Mouse (Mus musculus) liver, adult 2 months (tissue): Measurements from ENCODE around the gene Gzmk. TPM values are rescaled to one million over a fixed set of nuclear protein-coding genes. Genes with fewer than 3 reads are reported as not detected.

Experiments
- DNase-seq: peaks from one replicate; pipeline ENCODE4 v3.0.0-alpha.2; 2011; ENCODE audit warnings: low read depth, low spot score; ENCODE audit errors: extremely low read depth
- H3K27ac ChIP-seq: fragments of 200-500 bp; replicated peaks from 2 replicates; pipeline ENCODE4 v1.5.1; 2012; ENCODE audit warnings: low read depth, mild to moderate bottlenecking, control low read depth, inconsistent platforms, low read length; ENCODE audit not compliant: insufficient read depth
- H3K27me3 ChIP-seq: fragments of 200-500 bp; 2 replicates; pipeline ENCODE4 v1.6.1; 2012; ENCODE audit warnings: mild to moderate bottlenecking, moderate library complexity, low read length, inconsistent platforms; ENCODE audit not compliant: control insufficient read depth, insufficient read depth
- H3K36me3 ChIP-seq: fragments of 200-500 bp; 2 replicates; pipeline ENCODE4 v1.6.1; 2012; ENCODE audit warnings: low read length, inconsistent platforms; ENCODE audit not compliant: control insufficient read depth, insufficient read depth
- H3K4me1 ChIP-seq: fragments of 200-500 bp; 2 replicates; pipeline ENCODE4 v1.6.1; 2011; ENCODE audit warnings: low read length; ENCODE audit not compliant: control insufficient read depth, insufficient read depth
- H3K4me3 ChIP-seq: fragments of 200-500 bp; 2 replicates; pipeline ENCODE4 v1.5.1; 2011; ENCODE audit warnings: low read depth, mild to moderate bottlenecking, control low read depth, low read length, moderate library complexity; ENCODE audit not compliant: insufficient read depth
- H3K79me2 ChIP-seq: fragments of 200-500 bp; 2 replicates; pipeline ENCODE4 v1.6.1; 2012; ENCODE audit warnings: inconsistent platforms, mild to moderate bottlenecking, low read length, moderate library complexity; ENCODE audit not compliant: control insufficient read depth, insufficient read depth
- H3K9ac ChIP-seq: fragments of 200-500 bp; 2 replicates; pipeline ENCODE4 v1.6.1; 2012; ENCODE audit warnings: low read depth, mild to moderate bottlenecking, control low read depth, inconsistent platforms, low read length
- CTCF ChIP-seq: fragments of 200-500 bp; IDR thresholded peaks from 2 replicates; pipeline ENCODE4 v1.5.1; 2011; ENCODE audit warnings: low read depth, low read length, control low read depth
- POLR2A ChIP-seq: fragments of 200-500 bp; IDR thresholded peaks from 2 replicates; pipeline ENCODE4 v1.6.1; 2011; ENCODE audit warnings: low read length, control low read depth; ENCODE audit not compliant: insufficient read depth; ENCODE audit errors: extremely low read depth
- WGBS: fragments of 180-500 bp; shearing (Covaris S2); methylation state at CpG from one replicate; pipeline ENCODE4 v1.1.7; 2018; 5-methylcytosine and 5-hydroxymethylcytosine counted together
- polyA plus RNA-seq: library from polyadenylated mRNA; depleted of rRNA; stranded (reverse); fragments of >200 nt; gene quantifications from 2 replicates; pipeline ENCODE4 v1.2.3, GENCODE M21; 2012
- total RNA-seq: library from RNA; depleted of rRNA; stranded (reverse); fragments of >200 nt; gene quantifications from 2 replicates; pipeline ENCODE4 v1.2.3, GENCODE M21; 2014

The Gzmk gene
- total and polyA plus RNA-seq, 2 experiments = not detected

DNA sequence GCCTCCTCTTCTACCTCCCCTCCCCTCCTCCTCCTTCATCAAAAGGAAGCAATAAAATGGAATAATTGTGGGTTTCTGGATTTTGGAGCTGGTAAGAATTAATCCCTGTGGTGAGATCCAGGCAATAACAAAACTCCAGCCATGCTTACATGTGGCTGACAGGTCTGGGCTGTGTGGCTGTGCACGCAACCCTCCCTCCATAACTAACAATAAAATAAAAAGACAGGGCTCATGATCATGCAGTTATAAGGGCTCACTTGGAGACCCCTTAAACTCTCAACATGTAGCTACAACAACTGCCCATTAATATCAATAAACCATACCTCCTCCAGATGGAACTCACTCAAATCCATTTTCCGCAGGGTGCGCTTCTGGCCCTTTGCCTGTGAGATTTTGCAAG is 11.8 kb downstream of the Gzmk start:
- 98% methylated on average over 3 of the region's 3 CpGs for WGBS
- no peak overlapping the region for H3K4me3 ChIP-seq

DNA sequence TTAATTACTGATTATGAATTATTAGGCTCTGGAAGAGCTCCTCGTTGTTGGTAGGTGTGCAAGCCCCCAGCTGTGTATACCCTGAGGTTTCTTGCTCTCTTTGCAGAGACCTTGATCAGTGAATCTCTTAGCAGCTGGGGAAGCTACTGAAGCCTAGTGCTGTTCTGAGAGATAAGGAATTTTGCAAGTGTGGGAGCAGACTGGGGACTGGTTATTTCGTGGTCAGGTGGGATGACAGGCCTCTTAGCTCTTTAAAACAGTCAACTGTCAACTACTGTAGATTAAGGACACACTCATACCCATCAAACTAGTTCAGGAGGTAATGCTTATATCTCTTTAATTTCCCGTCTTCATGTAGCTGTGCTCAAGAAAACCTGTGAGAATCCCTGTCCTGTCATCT is 13.3 kb downstream of the Gzmk start:
- Histone ChIP-seq H3K27me3 (no peaks in the 10 kb centered on the region), H3K79me2 (no peaks in the 10 kb centered on the region), H3K9ac (no peak overlapping the region), H3K4me3 (no peak overlapping the region), H3K27ac (no peak overlapping the region), H3K4me1 (no peaks in the 10 kb centered on the region), H3K36me3 (no peaks in the 10 kb centered on the region)
- TF ChIP-seq POLR2A (no peak), CTCF (no peak)
- no peak for DNase-seq
- 60% methylated on average over 3 of the region's 3 CpGs for WGBS

More for the DNA sequence above, 11.8 kb downstream of the Gzmk start:
- H3K79me2 ChIP-seq = no peaks in the 10 kb centered on the region
- no peak for DNase-seq
- TF ChIP-seq CTCF (no peak), POLR2A (no peak)
- no peaks in the 10 kb centered on the region for H3K36me3 ChIP-seq
- no peak overlapping the region for H3K27ac ChIP-seq
- no peak overlapping the region for H3K9ac ChIP-seq
- H3K4me1 ChIP-seq = no peaks in the 10 kb centered on the region
- no peaks in the 10 kb centered on the region for H3K27me3 ChIP-seq

DNA sequence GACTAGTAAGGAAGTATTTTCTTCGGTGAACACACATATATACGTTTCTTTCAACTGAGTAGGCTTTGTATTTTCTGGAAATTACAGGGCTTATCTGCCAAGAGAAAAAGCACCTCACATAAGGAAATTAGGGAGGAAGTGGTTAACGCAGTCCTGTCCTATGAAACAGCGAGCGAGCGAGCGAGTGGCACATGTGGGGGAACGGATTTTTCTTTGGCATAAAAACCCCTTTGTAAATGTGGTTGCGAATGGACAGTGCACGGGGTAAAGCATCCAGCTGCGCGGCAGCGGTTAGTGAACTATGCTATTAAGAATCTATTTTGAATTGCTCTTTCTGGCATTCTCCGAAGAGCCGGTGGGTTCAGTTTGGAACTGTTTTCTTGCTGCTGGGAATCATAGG is 14.4 kb downstream of the Gzmk start:
- Histone ChIP-seq H3K27ac (no peak overlapping the region), H3K27me3 (no peaks in the 10 kb centered on the region), H3K4me1 (no peaks in the 10 kb centered on the region), H3K36me3 (no peaks in the 10 kb centered on the region), H3K79me2 (no peaks in the 10 kb centered on the region), H3K4me3 (no peak overlapping the region), H3K9ac (no peak overlapping the region)
- 73% methylated on average over 15 of the region's 15 CpGs for WGBS
- TF ChIP-seq POLR2A = no peak
- no peak for TF ChIP-seq CTCF
- DNase-seq = no peak

DNA sequence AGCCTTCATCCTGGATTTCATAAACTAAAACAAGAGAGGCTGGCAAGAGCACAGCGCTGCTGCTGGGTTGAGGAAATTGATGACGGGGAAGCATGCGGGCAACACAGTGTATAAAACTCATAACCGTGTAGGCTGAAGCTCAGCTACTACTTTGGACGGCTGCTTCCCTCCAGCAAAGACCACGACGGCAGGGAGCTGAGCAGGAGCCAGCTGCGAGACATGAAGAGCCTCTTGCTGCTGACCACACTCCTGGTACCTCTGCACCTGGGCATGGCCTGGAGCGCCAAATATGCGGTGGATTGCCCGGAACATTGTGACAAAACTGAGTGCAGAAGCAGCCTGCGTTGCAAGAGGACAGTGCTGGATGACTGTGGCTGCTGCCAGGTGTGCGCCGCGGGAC is 16.1 kb downstream of the Gzmk start, which contains the start of gene Esm1:
Esm1 (plus strand) TSS at position 36 of the 400 bp plus-strand sequence.
- Histone ChIP-seq H3K9ac (no peak within 1 kb of the TSS), H3K27me3 (no peaks in the 10 kb centered on the region), H3K4me1 (no peaks in the 10 kb centered on the region), H3K79me2 (no peaks in the 10 kb centered on the region), H3K36me3 (no peaks in the 10 kb centered on the region), H3K27ac (no peak within 1 kb of the TSS), H3K4me3 (no peak within 1 kb of the TSS; the same call in 1 of the 2 replicates)
- 45% methylated on average over 15 of the region's 15 CpGs for WGBS
- no peak for DNase-seq
- no peak for TF ChIP-seq CTCF
- no peak for TF ChIP-seq POLR2A

DNA sequence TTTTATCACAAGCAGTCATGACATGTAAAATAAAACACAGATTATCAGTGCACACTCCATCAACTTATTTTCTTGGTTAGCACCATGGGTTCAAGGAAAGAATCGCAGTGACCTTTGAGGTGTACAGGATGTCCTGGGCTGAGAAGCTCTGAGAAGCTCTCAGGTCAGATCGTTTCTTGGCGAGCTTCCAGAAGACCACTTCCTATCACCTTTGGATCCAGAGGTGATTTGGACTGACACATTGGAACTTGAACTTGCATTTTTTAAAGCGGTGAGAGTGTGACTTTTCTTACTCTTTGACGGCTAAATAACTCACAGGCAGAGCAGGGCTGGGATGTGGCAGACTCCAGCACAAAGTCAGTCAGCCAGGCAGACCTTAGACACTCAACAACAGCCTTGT is 20.4 kb downstream of the Gzmk start:
- TF ChIP-seq POLR2A (no peak), CTCF (no peak)
- no peak overlapping the region for H3K9ac ChIP-seq
- H3K27me3 ChIP-seq = no peaks in the 10 kb centered on the region
- H3K36me3 ChIP-seq = no peaks in the 10 kb centered on the region
- no peaks in the 10 kb centered on the region for H3K79me2 ChIP-seq
- no peaks in the 10 kb centered on the region for H3K4me1 ChIP-seq
- no peak overlapping the region for H3K27ac ChIP-seq
- DNase-seq = no peak
- 73% methylated on average over 5 of the region's 5 CpGs for WGBS
- no peak overlapping the region for H3K4me3 ChIP-seq

DNA sequence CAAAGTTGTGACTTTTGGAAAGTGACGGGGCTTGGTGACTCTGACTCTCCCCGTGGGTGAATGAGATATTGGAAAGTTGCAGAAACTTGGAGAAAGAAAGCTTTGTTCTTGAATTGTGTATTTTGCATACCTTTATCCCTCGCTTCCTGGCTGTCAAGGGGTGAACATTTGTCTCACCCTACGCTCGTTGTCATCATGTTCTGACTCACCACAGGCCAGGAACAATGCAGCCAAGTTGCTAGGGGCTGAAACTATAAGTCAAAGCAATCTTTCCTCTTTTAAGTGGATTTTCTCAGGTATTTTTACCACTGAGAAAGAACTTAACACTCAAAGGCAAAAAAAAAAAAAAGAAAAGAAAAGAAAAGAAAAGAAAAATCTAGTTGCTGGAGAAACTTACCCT is 22.6 kb downstream of the Gzmk start:
- Histone ChIP-seq H3K9ac (no peak overlapping the region), H3K27me3 (no peaks in the 10 kb centered on the region), H3K4me1 (no peaks in the 10 kb centered on the region), H3K79me2 (no peaks in the 10 kb centered on the region), H3K36me3 (no peaks in the 10 kb centered on the region), H3K27ac (no peak overlapping the region), H3K4me3 (no peak overlapping the region)
- TF ChIP-seq POLR2A (no peak), CTCF (no peak)
- 78% methylated on average over 5 of the region's 5 CpGs for WGBS
- no peak for DNase-seq
